ENCODE assay signal across 22 mouse cellular contexts in genomic region chr4:140645638-140646037, GRCm38 (mm10). TPM values are rescaled to one million over a fixed set of nuclear protein-coding genes. Genes with fewer than 3 reads are reported as not detected.
DNase-seq lines count a peak whose midpoint lies in the region; ATAC-seq and TF ChIP-seq lines count a peak whose summit lies in the region.
"Had no signal": no experiment of that assay in that cellular context is flagged by ENCODE, and none has a peak within 500 bp of the region (broad histone marks: within the 10 kb centered on the region; RNA-seq: fewer than 3 reads in every experiment).

No protein-coding gene starts in this region.

- H3K9ac ChIP-seq in hindbrain, embryonic 12.5 days, result no peak overlapping the region
- H3K9ac ChIP-seq: forebrain, postnatal 0 days; heart, embryonic 13.5 days; hindbrain, embryonic 15.5 days had no signal

- no peaks in the 10 kb centered on the region for H3K27me3 ChIP-seq in cerebellum, adult 2 months (ENCODE audit: control insufficient read depth, insufficient read depth, low read length)
- H3K27me3 ChIP-seq in hindbrain, embryonic 10.5 days (ENCODE audit: insufficient read depth, poor library complexity, severe bottlenecking), result no peaks in the 10 kb centered on the region
- H3K27me3 ChIP-seq in hindbrain, embryonic 12.5 days, result no peaks in the 10 kb centered on the region
- H3K27me3 ChIP-seq: heart, embryonic 13.5 days; hindbrain, embryonic 15.5 days; Patski had no signal

- no peak for ATAC-seq in hindbrain, embryonic 12.5 days (ENCODE audit: low FRiP score)
- ATAC-seq: forebrain, embryonic 14.5 days; forebrain, postnatal 0 days; intestine, postnatal 0 days; Patski had no signal

- peak in 1 of 2 experiments; percentile 40 for DNase-seq in cerebellum, adult 2 months
- no peak for DNase-seq in cerebellum, adult 11 months
- DNase-seq in cerebellum, adult 9-11 months, result peak; percentile 53
- no peak for DNase-seq in cerebellum, adult 18-20 months
- no peak for DNase-seq in hindbrain, embryonic 10.5 days (ENCODE audit: low spot score)
- peak; percentile 54 for DNase-seq in brain, adult 2 months (ENCODE audit: low read depth, low spot score)
- no peak for DNase-seq in spleen, adult 12 weeks (ENCODE audit: low spot score)
- DNase-seq: adrenal gland, adult 2 months; adrenal gland, postnatal 14 days; B cell, adult 2 months; forebrain, postnatal 0 days; gastrocnemius, adult 2 months; gastrocnemius, postnatal 14 days; heart, adult 18-20 months; kidney, adult 2 months had no signal

- H3K4me3 ChIP-seq in cerebellum, adult 2 months (replicated peaks; ENCODE audit: insufficient read depth, low read depth, low read length), result no peak overlapping the region
- no peak overlapping the region; the same call in 1 of the 2 replicates for H3K4me3 ChIP-seq in hindbrain, embryonic 10.5 days
- no peak overlapping the region for H3K4me3 ChIP-seq in hindbrain, embryonic 12.5 days
- H3K4me3 ChIP-seq: gastrocnemius, adult 2 months; heart, embryonic 13.5 days; hindbrain, embryonic 15.5 days had no signal

- H3K4me2 ChIP-seq in hindbrain, embryonic 12.5 days (replicated peaks), result no peak overlapping the region
- H3K4me2 ChIP-seq: heart, embryonic 13.5 days had no signal

- peaks cover 11% of the 10 kb centered on the region for H3K9me3 ChIP-seq in hindbrain, embryonic 10.5 days
- no peaks in the 10 kb centered on the region for H3K9me3 ChIP-seq in hindbrain, embryonic 12.5 days (replicated peaks)
- H3K9me3 ChIP-seq: hindbrain, embryonic 15.5 days had no signal

- H3K36me3 ChIP-seq in hindbrain, embryonic 10.5 days, result peaks cover 56% of the 10 kb centered on the region
- no peaks in the 10 kb centered on the region; the same call in none of the 2 replicates for H3K36me3 ChIP-seq in hindbrain, embryonic 12.5 days
- H3K36me3 ChIP-seq: G1E; hindbrain, embryonic 15.5 days had no signal

- whole genome bisulfite sequencing in cerebellum, adult 2 months, result 18% methylated on average over 3 of the region's 3 CpGs
- 87% methylated on average over 3 of the region's 3 CpGs for WGBS in hindbrain, embryonic 10.5 days
- WGBS in hindbrain, embryonic 12.5 days, result 90% methylated on average over 3 of the region's 3 CpGs

- H3K27ac ChIP-seq in cerebellum, adult 2 months (ENCODE audit: insufficient read depth, low read length), result peak overlapping the region; percentile 25; the same call in 1 of the 2 replicates
- peak overlapping the region; percentile 35; the same call in 1 of the 2 replicates for H3K27ac ChIP-seq in hindbrain, embryonic 10.5 days
- H3K27ac ChIP-seq in hindbrain, embryonic 12.5 days, result no peak overlapping the region
- H3K27ac ChIP-seq: gastrocnemius, adult 2 months; heart, embryonic 13.5 days; hindbrain, embryonic 15.5 days had no signal

- no peak for TF ChIP-seq POLR2A in cerebellum, adult 2 months (IDR thresholded peaks at IDR 0.05; ENCODE audit: borderline replicate concordance, insufficient read depth, low read length)

- TF ChIP-seq CTCF in cerebellum, adult 2 months (IDR thresholded peaks at IDR 0.05; ENCODE audit: borderline replicate concordance, insufficient read depth, low read depth, low read length), result no peak

- peaks cover 52% of the 10 kb centered on the region for H3K4me1 ChIP-seq in cerebellum, adult 2 months (ENCODE audit: control insufficient read depth, insufficient read depth, low read length)
- peaks cover 62% of the 10 kb centered on the region for H3K4me1 ChIP-seq in hindbrain, embryonic 10.5 days (replicated peaks)
- peaks cover 60% of the 10 kb centered on the region for H3K4me1 ChIP-seq in hindbrain, embryonic 12.5 days

RNA-seq across cellular contexts. Expression of gene Arhgef10l, which starts 20.2 kb away (rescaled TPM):
- polyA plus RNA-seq in cerebellum, adult 2 months (2012; rRNA removed), result 52.7 and 55.5 TPM in 2 replicates
- polyA plus RNA-seq in hindbrain, embryonic 10.5 days (2016; fragmentation: Nextera tagmentation; extraction: Ambion mirVana), result 23.7 and 32.3 TPM in 2 replicates
- 31.2 and 31.7 TPM in 2 replicates for polyA plus RNA-seq in hindbrain, embryonic 12.5 days (2016; fragmentation: Nextera tagmentation; extraction: Ambion mirVana)

RNA-seq across cellular contexts. Expression of gene Rcc2, which starts 54.7 kb away (rescaled TPM):
- polyA plus RNA-seq in cerebellum, adult 2 months (2012; rRNA removed), result 40.0 and 40.6 TPM in 2 replicates
- polyA plus RNA-seq in hindbrain, embryonic 10.5 days (2016; fragmentation: Nextera tagmentation; extraction: Ambion mirVana), result 33.9 and 37.5 TPM in 2 replicates
- polyA plus RNA-seq in hindbrain, embryonic 12.5 days (2016; fragmentation: Nextera tagmentation; extraction: Ambion mirVana), result 94.4 and 97.8 TPM in 2 replicates

Comparison
In these comparisons a context has a peak if more than half of its experiments do, and no peak if none do; other contexts are left out.
1. DNase-seq: peak in cerebellum, adult 9-11 months (single experiment) and brain, adult 2 months (single experiment); none in cerebellum, adult 11 months (single experiment), cerebellum, adult 18-20 months (0 of 2), hindbrain, embryonic 10.5 days (single experiment) and spleen, adult 12 weeks (single experiment).